Mouse (Mus musculus) limb, embryonic 11.5 days (tissue): ENCODE measurements around the gene Ttc39a. TPM values are rescaled to one million over a fixed set of nuclear protein-coding genes. Genes with fewer than 3 reads are reported as not detected.

ENCODE experiments used
- ATAC-seq: fragments of 200-750 bp; cut with Nextera tagmentation; 2 replicates; pipeline ENCODE4 v1.8.0; 2017; ENCODE audit warnings: low read depth; ENCODE audit not compliant: insufficient number of reproducible peaks, low FRiP score, low TSS enrichment
- DNase-seq: peaks from one replicate; pipeline ENCODE4 v3.0.0-alpha.2; 2015; ENCODE audit warnings: low spot score
- H3K27ac ChIP-seq: fragments of 300-500 bp; sonication (generic); replicated peaks from 2 replicates; pipeline ENCODE4 v1.5.1; 2014; ENCODE audit warnings: low read depth, mild to moderate bottlenecking, low read length
- H3K27me3 ChIP-seq: fragments of 300-500 bp; sonication (generic); 2 replicates; pipeline ENCODE4 v1.6.1; 2014; ENCODE audit warnings: mild to moderate bottlenecking, low read length, mixed read lengths; ENCODE audit not compliant: control insufficient read depth, insufficient read depth
- H3K36me3 ChIP-seq: fragments of 300-500 bp; sonication (generic); 2 replicates; pipeline ENCODE4 v1.6.1; 2014; ENCODE audit warnings: mild to moderate bottlenecking, low read length, moderate library complexity, mixed read lengths; ENCODE audit not compliant: control insufficient read depth, insufficient read depth
- H3K4me1 ChIP-seq: fragments of 300-500 bp; sonication (generic); 2 replicates; pipeline ENCODE4 v1.6.1; 2014; ENCODE audit warnings: low read length, mixed read lengths; ENCODE audit not compliant: control insufficient read depth, insufficient read depth
- H3K4me2 ChIP-seq: fragments of 300-500 bp; sonication (generic); 2 replicates; pipeline ENCODE4 v1.6.1; 2014; ENCODE audit warnings: low read depth, mild to moderate bottlenecking, moderate library complexity; ENCODE audit not compliant: severe bottlenecking
- H3K4me3 ChIP-seq: fragments of 300-500 bp; sonication (generic); 2 replicates; pipeline ENCODE4 v1.5.1; 2014; ENCODE audit warnings: low read depth, low read length
- H3K9ac ChIP-seq: fragments of 300-500 bp; sonication (generic); 2 replicates; pipeline ENCODE4 v1.6.1; 2014; ENCODE audit warnings: mild to moderate bottlenecking, low read length
- H3K9me3 ChIP-seq: fragments of 300-500 bp; sonication (generic); 2 replicates; pipeline ENCODE4 v1.6.1; 2016; ENCODE audit warnings: low read length; ENCODE audit not compliant: control insufficient read depth
- WGBS: fragments of 180-500 bp; shearing (Covaris S2); extraction: QIAGEN DNeasy Blood & Tissue Kit; methylation state at CpG from one replicate; pipeline ENCODE4 v1.1.7; 2014; 5-methylcytosine and 5-hydroxymethylcytosine counted together
- polyA plus RNA-seq: library from polyadenylated mRNA; unstranded; fragments of >200 nt; fragmentation: Nextera tagmentation; extraction: Ambion mirVana; gene quantifications from 2 replicates; pipeline ENCODE4 v1.2.1, GENCODE M21; 2014

The Ttc39a gene
- polyA plus RNA-seq, 1 experiment from 2014 or later, result 6.1 TPM

DNA sequence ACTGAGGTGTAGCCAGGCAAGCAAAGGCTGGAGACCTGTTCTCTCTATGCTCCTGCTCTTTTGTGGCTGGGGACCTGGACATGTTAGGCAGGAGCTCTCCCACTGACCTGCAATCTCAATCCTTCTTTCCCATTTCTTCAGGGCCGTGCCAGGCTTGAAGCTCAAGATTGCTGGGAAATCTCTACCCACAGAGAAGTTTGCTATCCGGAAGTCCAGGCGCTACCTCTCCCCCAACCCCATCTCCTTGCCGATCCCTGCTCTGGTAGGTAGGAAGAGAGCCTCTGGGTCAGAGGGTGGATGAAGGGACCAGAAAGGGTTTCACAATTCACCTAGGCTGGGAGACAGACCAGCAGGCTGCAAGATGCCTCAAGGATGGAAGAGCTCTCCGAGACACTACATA, 34.0 kb downstream of the Ttc39a start:
- H3K27me3 ChIP-seq, result no peaks in the 10 kb centered on the region
- ATAC-seq (no peak), DNase-seq (no peak)
- no peak overlapping the region for H3K9ac ChIP-seq
- H3K4me1 ChIP-seq, result no peaks in the 10 kb centered on the region
- H3K27ac ChIP-seq, result no peak overlapping the region
- no peaks in the 10 kb centered on the region for H3K9me3 ChIP-seq
- WGBS, result 96% methylated on average over 5 of the region's 5 CpGs
- H3K4me2 ChIP-seq, result no peak overlapping the region
- H3K4me3 ChIP-seq, result no peak overlapping the region
- no peaks in the 10 kb centered on the region for H3K36me3 ChIP-seq

DNA sequence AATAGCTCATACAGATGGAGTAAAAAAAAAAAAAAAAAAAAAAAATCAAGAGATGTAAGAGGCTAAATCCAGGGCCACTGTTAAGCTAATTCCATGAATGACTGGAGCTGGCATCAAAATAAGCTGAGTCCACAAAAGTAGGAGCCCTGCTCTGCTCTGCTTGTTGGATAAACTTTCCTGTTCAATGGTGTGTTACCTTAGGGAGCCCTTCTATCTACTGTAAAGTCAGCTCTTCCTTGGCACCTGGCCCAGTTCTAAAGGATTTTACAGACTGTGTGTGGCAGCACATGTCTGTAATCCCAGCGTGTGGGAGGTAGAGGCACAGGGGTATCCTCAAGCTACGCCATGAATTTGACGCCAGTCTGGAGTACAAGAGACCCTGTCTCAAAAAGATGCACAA, 34.6 kb downstream of the Ttc39a start:
- Histone ChIP-seq H3K27ac (no peak overlapping the region), H3K27me3 (no peaks in the 10 kb centered on the region), H3K9me3 (no peaks in the 10 kb centered on the region), H3K4me1 (no peaks in the 10 kb centered on the region), H3K9ac (no peak overlapping the region), H3K4me2 (no peak overlapping the region), H3K36me3 (no peaks in the 10 kb centered on the region), H3K4me3 (no peak overlapping the region)
- DNase-seq (no peak), ATAC-seq (no peak)
- WGBS, result 94% methylated on average over 3 of the region's 3 CpGs

GRCm38 (mm10) chr4:109442126-109442525, 35.7 kb downstream of the Ttc39a start:
- ATAC-seq, result no peak
- 87% methylated on average over 7 of the region's 7 CpGs for WGBS
- H3K27me3 ChIP-seq, result no peaks in the 10 kb centered on the region

DNA sequence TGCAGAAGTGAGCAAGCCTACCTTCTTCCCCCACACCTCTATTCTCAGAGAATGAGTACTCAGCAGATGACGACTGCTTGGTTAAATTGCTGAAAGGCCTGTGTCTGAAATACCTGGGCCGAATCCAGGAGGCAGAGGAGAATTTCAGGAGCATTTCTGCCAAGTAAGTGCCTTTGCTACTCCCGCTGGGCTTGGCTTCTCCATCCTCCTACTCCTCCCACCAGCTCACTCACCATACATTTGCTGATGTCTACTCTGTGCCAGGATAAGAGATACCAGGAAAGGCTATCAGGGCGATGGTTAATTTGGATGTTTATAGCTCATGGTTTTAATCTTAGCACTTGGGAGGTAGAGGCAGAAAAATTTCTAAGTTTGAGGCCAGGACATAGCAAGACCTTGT, 36.2 kb downstream of the Ttc39a start:
- H3K27ac ChIP-seq, result no peak overlapping the region
- H3K4me3 ChIP-seq, result no peak overlapping the region
- ATAC-seq, result no peak
- no peaks in the 10 kb centered on the region for H3K4me1 ChIP-seq
- no peak overlapping the region for H3K9ac ChIP-seq
- no peaks in the 10 kb centered on the region for H3K9me3 ChIP-seq
- WGBS, result 90% methylated on average over 4 of the region's 4 CpGs
- H3K4me2 ChIP-seq, result no peak overlapping the region
- H3K36me3 ChIP-seq, result no peaks in the 10 kb centered on the region
- no peaks in the 10 kb centered on the region for H3K27me3 ChIP-seq
- DNase-seq, result peak; percentile 11

More at GRCm38 (mm10) chr4:109442126-109442525, 35.7 kb downstream of the Ttc39a start:
- no peaks in the 10 kb centered on the region for H3K4me1 ChIP-seq
- H3K9ac ChIP-seq, result no peak overlapping the region
- no peak overlapping the region for H3K4me3 ChIP-seq
- no peaks in the 10 kb centered on the region for H3K36me3 ChIP-seq
- no peaks in the 10 kb centered on the region for H3K9me3 ChIP-seq
- no peak overlapping the region for H3K4me2 ChIP-seq
- DNase-seq, result no peak
- H3K27ac ChIP-seq, result no peak overlapping the region

GRCm38 (mm10) chr4:109444471-109444870, 38.0 kb downstream of the Ttc39a start:
- H3K9ac ChIP-seq, result no peak overlapping the region
- H3K27me3 ChIP-seq, result no peaks in the 10 kb centered on the region
- no peak overlapping the region for H3K4me3 ChIP-seq
- no peak overlapping the region for H3K27ac ChIP-seq
- H3K4me2 ChIP-seq, result no peak overlapping the region
- no peaks in the 10 kb centered on the region for H3K4me1 ChIP-seq
- DNase-seq, result peak; percentile 14
- WGBS, result 78% methylated on average over 6 of the region's 6 CpGs
- no peaks in the 10 kb centered on the region for H3K36me3 ChIP-seq
- H3K9me3 ChIP-seq, result no peaks in the 10 kb centered on the region
- ATAC-seq, result no peak

GRCm38 (mm10) chr4:109444951-109445350, 38.5 kb downstream of the Ttc39a start:
- Histone ChIP-seq H3K4me3 (no peak overlapping the region), H3K36me3 (no peaks in the 10 kb centered on the region), H3K4me2 (no peak overlapping the region), H3K4me1 (no peaks in the 10 kb centered on the region), H3K27ac (no peak overlapping the region), H3K9ac (no peak overlapping the region), H3K27me3 (no peaks in the 10 kb centered on the region), H3K9me3 (no peaks in the 10 kb centered on the region)
- DNase-seq (no peak), ATAC-seq (no peak)
- 76% methylated on average over 2 of the region's 2 CpGs for WGBS

GRCm38 (mm10) chr4:109445397-109445796, 39.0 kb downstream of the Ttc39a start:
- WGBS, result 84% methylated on average over 2 of the region's 2 CpGs
- ATAC-seq (no peak), DNase-seq (no peak)
- Histone ChIP-seq H3K9me3 (no peaks in the 10 kb centered on the region), H3K4me2 (no peak overlapping the region), H3K27me3 (no peaks in the 10 kb centered on the region), H3K27ac (no peak overlapping the region), H3K36me3 (no peaks in the 10 kb centered on the region), H3K4me1 (no peaks in the 10 kb centered on the region), H3K4me3 (no peak overlapping the region), H3K9ac (no peak overlapping the region)

- Histone ChIP-seq H3K4me1 (no peaks in the 10 kb centered on the region), H3K4me3 (no peak overlapping the region), H3K27ac (no peak overlapping the region), H3K9ac (no peak overlapping the region), H3K4me2 (no peak overlapping the region), H3K27me3 (no peaks in the 10 kb centered on the region), H3K36me3 (no peaks in the 10 kb centered on the region), H3K9me3 (no peaks in the 10 kb centered on the region)
- ATAC-seq (no peak), DNase-seq (no peak)
- WGBS, result 91% methylated on average over 1 of the region's 1 CpGs
Observed at GRCm38 (mm10) chr4:109445956-109446355, 39.5 kb downstream of the Ttc39a start.

DNA sequence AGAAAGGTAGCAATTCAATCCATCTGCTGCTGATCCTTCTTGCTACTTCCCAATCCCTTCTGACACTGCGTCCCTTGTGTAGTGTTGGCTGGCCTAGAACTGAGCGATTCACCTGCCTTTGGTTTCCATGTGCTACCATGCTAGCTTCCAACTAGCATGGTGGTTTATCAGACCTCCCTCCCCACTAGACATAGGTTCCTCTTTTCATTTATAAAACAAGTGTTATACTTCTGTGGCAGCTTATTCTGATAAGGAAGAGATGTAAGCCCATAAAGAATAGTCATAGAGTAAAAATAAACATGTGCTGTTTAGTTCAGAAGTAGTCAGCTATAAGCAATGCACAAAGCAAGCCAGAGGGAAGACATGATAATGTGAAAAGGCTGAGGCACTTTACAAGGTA, 42.1 kb downstream of the Ttc39a start:
- ATAC-seq, result no peak

More for the DNA sequence above, 42.1 kb downstream of the Ttc39a start:
- H3K27me3 ChIP-seq, result no peaks in the 10 kb centered on the region
- no peaks in the 10 kb centered on the region for H3K4me1 ChIP-seq
- H3K9me3 ChIP-seq, result no peaks in the 10 kb centered on the region
- H3K4me2 ChIP-seq, result no peak overlapping the region
- H3K4me3 ChIP-seq, result no peak overlapping the region
- no peak overlapping the region for H3K9ac ChIP-seq
- peak; percentile 3 for DNase-seq
- H3K36me3 ChIP-seq, result no peaks in the 10 kb centered on the region
- 98% methylated on average over 2 of the region's 2 CpGs for WGBS
- H3K27ac ChIP-seq, result no peak overlapping the region
